Mouse (Mus musculus) spleen, adult 2 months (tissue): ENCODE results near the gene Pigh. TPM values are rescaled to one million over a fixed set of nuclear protein-coding genes. Genes with fewer than 3 reads are reported as not detected.

Source experiments
- DNase-seq, 2 experiments: peaks; one replicate each; pipeline versions ENCODE4 v3.0.0 to v3.0.0-alpha.2; 2012 to 2021; ENCODE audit warnings: low spot score in 2 of 2, low read depth in 1 of 2
- H3K27ac ChIP-seq: fragments of 200-500 bp; 2 replicates; pipeline ENCODE4 v1.5.1; 2012; ENCODE audit warnings: low read length, inconsistent platforms; ENCODE audit not compliant: insufficient read depth
- H3K27me3 ChIP-seq: fragments of 200-500 bp; 2 replicates; pipeline ENCODE4 v1.6.1; 2012; ENCODE audit warnings: mild to moderate bottlenecking, moderate library complexity, low read length, inconsistent platforms; ENCODE audit not compliant: control insufficient read depth, insufficient read depth
- H3K36me3 ChIP-seq: fragments of 200-500 bp; 2 replicates; pipeline ENCODE4 v1.6.1; 2012; ENCODE audit warnings: mild to moderate bottlenecking, low read length, inconsistent platforms; ENCODE audit not compliant: control insufficient read depth, insufficient read depth
- H3K4me1 ChIP-seq: fragments of 200-500 bp; 2 replicates; pipeline ENCODE4 v1.6.1; 2011; ENCODE audit warnings: inconsistent platforms; ENCODE audit not compliant: control insufficient read depth, insufficient read depth, insufficient read length
- H3K4me3 ChIP-seq: fragments of 200-500 bp; 2 replicates; pipeline ENCODE4 v1.5.1; 2011; ENCODE audit warnings: mild to moderate bottlenecking, inconsistent platforms; ENCODE audit not compliant: insufficient read depth, insufficient read length; ENCODE audit errors: extremely low read depth
- CTCF ChIP-seq: fragments of 200-500 bp; IDR thresholded peaks from 2 replicates; pipeline ENCODE4 v1.5.1; 2011; ENCODE audit warnings: mild to moderate bottlenecking, inconsistent platforms; ENCODE audit not compliant: insufficient read depth, insufficient read length, insufficient replicate concordance; ENCODE audit errors: extremely low read depth
- POLR2A ChIP-seq: fragments of 200-500 bp; IDR thresholded peaks from 2 replicates; pipeline ENCODE4 v1.6.1; 2011; ENCODE audit warnings: low read depth, low read length, inconsistent platforms
- WGBS: fragments of 180-500 bp; shearing (Covaris S2); methylation state at CpG from one replicate; pipeline ENCODE4 v1.1.7; 2018; 5-methylcytosine and 5-hydroxymethylcytosine counted together
- polyA plus RNA-seq: library from polyadenylated mRNA; depleted of rRNA; stranded (reverse); fragments of >200 nt; gene quantifications from 2 replicates; pipeline ENCODE4 v1.2.3, GENCODE M21; 2012; rRNA removed

The Pigh gene
- 9.0 and 14.9 TPM in 2 replicates for polyA plus RNA-seq

DNA sequence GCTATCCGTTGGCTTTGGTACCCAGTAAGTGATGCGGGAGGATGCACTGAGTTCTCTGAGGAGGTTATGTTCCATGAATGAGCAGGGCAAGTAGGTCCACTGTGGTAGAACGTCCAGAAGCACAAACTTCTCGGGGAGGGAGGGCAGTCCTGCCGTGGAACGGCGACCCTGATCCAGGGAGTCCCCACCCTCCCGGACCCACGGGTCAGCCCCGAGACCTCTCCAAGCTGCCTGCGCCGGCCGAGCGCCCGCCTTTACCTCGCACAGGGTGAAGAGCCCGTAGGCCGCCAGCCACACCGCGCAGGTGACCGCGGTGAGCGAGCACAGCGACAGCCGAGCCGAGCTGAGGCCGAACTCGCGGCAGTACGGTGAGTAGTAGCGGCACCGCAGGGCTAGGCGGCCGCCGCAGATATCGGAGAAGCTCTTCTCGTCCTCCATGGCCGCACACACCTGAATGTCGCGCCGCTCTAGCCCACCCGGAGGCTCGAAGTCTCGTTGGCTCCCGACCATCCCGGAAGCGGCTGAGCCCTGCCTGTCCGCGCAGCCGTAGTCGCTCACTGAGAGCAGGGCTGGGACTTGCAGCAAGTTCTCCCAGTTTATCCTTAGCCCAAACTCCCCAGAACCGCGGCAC, at the start of gene Pigh:
TSS of gene Pigh (minus strand) at position 470 of the 631 bp plus-strand sequence.
- Histone ChIP-seq H3K4me3 (peak within 1 kb of the TSS; percentile 90), H3K36me3 (no peaks in the 10 kb centered on the region), H3K27me3 (no peaks in the 10 kb centered on the region), H3K27ac (no peak within 1 kb of the TSS), H3K4me1 (no peaks in the 10 kb centered on the region)
- TF ChIP-seq POLR2A (peak; percentile 42; the same call in 1 of the 2 replicates), CTCF (no peak)
- under 1% methylated on average over 53 of the region's 53 CpGs for WGBS
- peak; percentile 75 to 88 for DNase-seq

DNA sequence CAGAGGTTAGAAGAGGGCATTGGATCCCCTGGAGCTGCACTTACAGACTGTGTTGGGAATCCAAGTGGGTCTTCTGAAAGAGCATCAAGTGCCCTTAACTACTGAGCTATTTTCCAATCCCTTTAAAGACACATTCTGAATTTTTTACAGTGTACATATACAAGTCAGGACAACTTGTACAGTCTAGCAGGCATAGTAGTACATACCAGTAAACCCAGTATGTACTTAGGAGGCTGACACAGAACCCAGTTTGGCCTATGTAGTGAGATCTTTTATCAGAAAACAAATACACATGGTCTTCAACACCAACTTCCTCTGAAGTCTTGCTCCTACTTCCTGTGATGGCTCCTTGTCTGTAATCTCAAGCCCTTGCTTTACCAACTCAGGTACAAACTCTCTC, 49.5 kb upstream of the Pigh start:
- Histone ChIP-seq H3K4me3 (no peak overlapping the region), H3K36me3 (no peaks in the 10 kb centered on the region), H3K27ac (no peak overlapping the region), H3K27me3 (no peaks in the 10 kb centered on the region), H3K4me1 (no peaks in the 10 kb centered on the region)
- DNase-seq: no peak
- TF ChIP-seq CTCF (no peak), POLR2A (no peak)

DNA sequence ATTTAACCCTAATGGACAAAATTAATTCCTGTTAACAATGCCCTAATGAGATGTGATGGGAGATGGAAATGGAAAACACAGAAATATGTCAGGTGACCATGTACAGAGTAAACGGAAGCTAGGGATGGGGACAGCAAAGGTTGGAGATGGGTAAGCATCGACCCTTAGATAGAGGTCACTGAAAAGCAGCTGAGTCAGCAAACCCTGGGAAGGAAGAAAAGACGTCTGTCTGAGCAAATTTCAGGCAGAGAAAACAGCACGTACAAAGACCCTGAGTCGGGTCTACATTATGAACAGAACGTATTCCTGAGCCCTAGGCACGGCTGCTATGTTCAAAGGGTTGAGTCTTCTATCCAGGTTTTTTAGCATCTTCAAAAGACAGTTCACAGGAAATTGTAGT, 47.5 kb upstream of the Pigh start:
- TF ChIP-seq POLR2A (no peak), CTCF (no peak)
- 84% methylated on average over 7 of the region's 7 CpGs for WGBS

DNA sequence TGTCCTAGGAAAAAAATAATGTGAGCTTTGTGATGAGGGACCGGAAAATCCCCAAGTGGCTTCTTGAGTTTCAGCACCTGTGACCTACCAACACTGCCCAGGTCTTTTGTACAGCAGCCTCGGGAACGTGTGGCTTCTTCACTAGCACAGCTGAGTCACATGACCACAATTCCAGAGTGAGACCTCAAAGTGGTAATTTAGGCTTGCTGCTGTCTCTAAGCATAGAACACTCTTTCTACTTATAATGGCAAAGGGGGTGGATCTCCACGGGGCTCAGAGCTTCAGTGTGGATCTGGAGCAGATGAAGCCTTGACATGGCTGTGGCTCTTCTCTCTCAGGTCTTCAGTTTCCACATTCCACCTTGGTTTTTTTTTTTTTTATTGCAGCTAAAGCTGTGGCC, 45.7 kb upstream of the Pigh start:
- Histone ChIP-seq H3K4me1 (peaks cover 6% of the 10 kb centered on the region; the same call in 1 of the 2 replicates), H3K27me3 (peaks cover 12% of the 10 kb centered on the region), H3K36me3 (no peaks in the 10 kb centered on the region), H3K4me3 (no peak overlapping the region), H3K27ac (no peak overlapping the region)
- no peak for DNase-seq
- TF ChIP-seq POLR2A (no peak), CTCF (no peak)
- WGBS: 42% methylated on average over 4 of the region's 4 CpGs

More for the DNA sequence above, 47.5 kb upstream of the Pigh start:
- H3K27ac ChIP-seq: no peak overlapping the region
- H3K36me3 ChIP-seq: no peaks in the 10 kb centered on the region
- no peaks in the 10 kb centered on the region for H3K4me1 ChIP-seq
- no peak for DNase-seq
- H3K27me3 ChIP-seq: no peaks in the 10 kb centered on the region
- no peak overlapping the region for H3K4me3 ChIP-seq

DNA sequence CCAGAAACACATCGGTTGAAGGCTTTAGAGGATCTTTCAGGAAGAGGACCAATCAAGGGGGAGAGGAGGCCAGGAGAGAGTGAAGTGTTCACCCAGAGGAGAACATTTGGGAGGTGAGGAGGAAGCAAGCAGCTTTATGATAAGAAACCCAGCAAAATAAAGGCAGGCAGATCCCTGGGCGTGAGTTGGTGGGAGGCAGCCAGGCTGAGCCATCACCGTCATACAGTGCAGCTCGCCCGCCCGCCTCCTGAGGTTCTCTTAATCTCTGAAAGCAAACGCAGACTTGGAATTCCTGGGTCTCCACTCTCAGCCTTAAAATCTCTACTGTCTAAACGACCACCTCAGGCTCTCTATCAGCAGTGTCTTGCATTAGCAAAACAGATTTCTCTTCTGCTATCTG, 45.2 kb upstream of the Pigh start:
- 55% methylated on average over 8 of the region's 8 CpGs for WGBS
- no peak overlapping the region for H3K27ac ChIP-seq
- H3K36me3 ChIP-seq: no peaks in the 10 kb centered on the region
- DNase-seq: no peak
- no peak overlapping the region for H3K4me3 ChIP-seq
- peaks cover 12% of the 10 kb centered on the region for H3K27me3 ChIP-seq
- TF ChIP-seq CTCF (no peak), POLR2A (no peak)
- H3K4me1 ChIP-seq: peaks cover 6% of the 10 kb centered on the region; the same call in 1 of the 2 replicates

DNA sequence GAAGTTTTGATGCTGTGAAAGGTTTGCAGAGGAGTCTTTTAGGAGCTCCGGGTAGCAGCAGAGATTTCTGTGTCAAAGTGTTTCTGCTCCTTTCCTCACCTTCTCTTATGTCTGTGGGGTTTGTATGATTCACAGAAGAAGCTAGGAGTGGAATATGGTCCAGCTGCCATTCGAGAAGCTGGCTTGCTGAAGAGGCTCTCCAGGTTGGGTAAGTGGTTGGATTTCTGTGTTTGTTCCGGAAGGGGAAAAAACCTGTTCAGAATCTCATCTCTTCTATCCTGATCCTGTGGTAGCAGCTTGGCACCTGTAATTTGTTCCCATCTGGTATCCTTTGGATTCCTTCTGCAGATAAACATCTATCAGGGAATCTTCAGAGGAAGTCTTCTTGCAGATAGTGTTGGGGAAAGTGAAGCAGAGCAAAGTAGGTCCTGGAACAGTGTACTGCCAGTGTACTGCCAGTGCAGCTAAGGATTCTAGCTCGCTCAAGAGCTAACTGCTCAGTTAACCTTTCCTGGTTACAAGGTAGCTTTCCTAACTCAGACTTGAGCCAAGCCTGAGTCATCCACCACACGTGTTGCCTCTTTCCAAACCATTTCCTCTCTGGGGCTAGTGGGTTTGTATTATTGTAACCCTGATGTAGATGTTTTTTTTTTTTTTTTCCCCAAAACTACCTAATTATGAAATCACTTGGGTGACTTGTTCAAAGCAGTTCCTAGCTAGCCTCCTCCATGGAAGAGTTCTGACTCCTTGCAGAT, 42.4 kb upstream of the Pigh start:
- H3K4me1 ChIP-seq: peaks cover 6% of the 10 kb centered on the region; the same call in 1 of the 2 replicates
- H3K4me3 ChIP-seq: no peak overlapping the region
- no peak for DNase-seq
- no peak overlapping the region for H3K27ac ChIP-seq
- no peaks in the 10 kb centered on the region for H3K36me3 ChIP-seq
- TF ChIP-seq CTCF: no peak
- no peak for TF ChIP-seq POLR2A
- WGBS: 30% methylated on average over 5 of the region's 5 CpGs
- H3K27me3 ChIP-seq: peaks cover 12% of the 10 kb centered on the region
